Mouse (Mus musculus) midbrain, embryonic 11.5 days (tissue): ENCODE results near the gene Soga3. TPM values are rescaled to one million over a fixed set of nuclear protein-coding genes. Genes with fewer than 3 reads are reported as not detected.

ENCODE experiments used
- ATAC-seq: fragments of 200-750 bp; cut with Nextera tagmentation; 2 replicates; pipeline ENCODE4 v1.8.0; 2017; ENCODE audit warnings: moderate TSS enrichment, moderate library complexity; ENCODE audit not compliant: low FRiP score
- DNase-seq: peaks from one replicate; pipeline ENCODE4 v3.0.0; 2015; ENCODE audit warnings: low spot score; ENCODE audit errors: missing footprints
- H3K27ac ChIP-seq: fragments of 300-500 bp; sonication (generic); 2 replicates; pipeline ENCODE4 v1.5.1; 2014; ENCODE audit warnings: low read depth, low read length
- H3K27me3 ChIP-seq: fragments of 300-500 bp; sonication (generic); 2 replicates; pipeline ENCODE4 v1.6.1; 2014; ENCODE audit warnings: mild to moderate bottlenecking, low read length, moderate library complexity, mixed read lengths; ENCODE audit not compliant: control insufficient read depth, insufficient read depth
- H3K36me3 ChIP-seq: fragments of 300-500 bp; sonication (generic); 2 replicates; pipeline ENCODE4 v1.6.1; 2014; ENCODE audit warnings: mild to moderate bottlenecking, low read length, moderate library complexity, mixed read lengths; ENCODE audit not compliant: control insufficient read depth, insufficient read depth
- H3K4me1 ChIP-seq: fragments of 300-500 bp; sonication (generic); 2 replicates; pipeline ENCODE4 v1.6.1; 2014; ENCODE audit warnings: low read length; ENCODE audit not compliant: control insufficient read depth, insufficient read depth
- H3K4me2 ChIP-seq: fragments of 300-500 bp; sonication (generic); 2 replicates; pipeline ENCODE4 v1.6.1; 2014; ENCODE audit warnings: mild to moderate bottlenecking, moderate library complexity
- H3K4me3 ChIP-seq: fragments of 300-500 bp; sonication (generic); 2 replicates; pipeline ENCODE4 v1.5.1; 2014; ENCODE audit warnings: low read depth, low read length
- H3K9ac ChIP-seq: fragments of 300-500 bp; sonication (generic); 2 replicates; pipeline ENCODE4 v1.6.1; 2014; ENCODE audit warnings: low read length
- H3K9me3 ChIP-seq: fragments of 300-500 bp; sonication (generic); 2 replicates; pipeline ENCODE4 v1.6.1; 2016; ENCODE audit warnings: low read length; ENCODE audit not compliant: control insufficient read depth
- WGBS: fragments of 180-500 bp; shearing (Covaris S2); extraction: QIAGEN DNeasy Blood & Tissue Kit; methylation state at CpG from one replicate; pipeline ENCODE4 v1.1.7; 2014; 5-methylcytosine and 5-hydroxymethylcytosine counted together
- polyA plus RNA-seq: library from polyadenylated mRNA; unstranded; fragments of >200 nt; fragmentation: Nextera tagmentation; extraction: Ambion mirVana; gene quantifications from 2 replicates; pipeline ENCODE4 v1.2.1, GENCODE M21; 2014

Gene Soga3
- polyA plus RNA-seq, 1 experiment from 2014 or later, result 35.0 TPM

DNA sequence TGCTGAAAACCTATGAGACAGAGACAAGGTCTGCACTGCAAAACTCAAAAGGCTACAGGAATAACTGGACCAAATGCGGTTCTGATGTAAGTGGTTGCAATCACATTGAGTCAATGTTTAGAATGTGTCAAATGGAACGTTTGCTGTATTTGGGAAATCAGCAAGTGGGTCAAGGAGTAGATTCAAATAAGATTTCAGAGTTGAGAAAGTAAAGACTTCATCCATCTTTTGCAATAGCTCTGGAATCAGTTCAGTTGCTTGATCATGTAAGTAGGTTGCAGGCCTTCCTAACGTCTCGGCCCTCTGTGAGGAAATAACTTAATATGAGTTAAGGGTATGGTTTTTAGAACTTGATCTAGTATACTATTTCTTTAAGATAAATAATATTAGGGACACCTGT, 81.7 kb downstream of the Soga3 start:
- whole genome bisulfite sequencing, result 90% methylated on average over 4 of the region's 4 CpGs
- H3K36me3 ChIP-seq, result peaks cover 14% of the 10 kb centered on the region; the same call in 1 of the 2 replicates
- ATAC-seq, result no peak

DNA sequence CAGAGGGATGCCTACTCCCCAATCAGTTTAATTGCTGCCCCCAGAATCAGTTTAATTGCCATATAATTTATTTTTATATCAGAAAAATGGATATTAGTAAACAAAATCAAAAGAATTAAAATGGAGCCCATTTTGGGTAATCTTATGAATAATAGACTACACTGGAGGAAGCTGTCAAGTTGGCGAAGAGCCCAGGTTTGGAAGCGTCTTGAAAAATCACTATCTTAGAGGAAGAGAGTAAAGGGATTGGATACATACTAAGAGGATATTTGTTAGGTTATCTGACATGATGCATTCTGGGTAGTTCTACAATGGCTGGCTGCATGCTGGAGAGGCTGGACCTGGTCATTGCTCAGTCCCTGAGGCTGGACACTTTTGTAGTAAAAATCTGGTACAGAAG, 87.6 kb downstream of the Soga3 start:
- 86% methylated on average over 2 of the region's 2 CpGs for WGBS
- no peak overlapping the region for H3K9ac ChIP-seq

More for the DNA sequence above, 81.7 kb downstream of the Soga3 start:
- no peak overlapping the region for H3K4me2 ChIP-seq
- H3K9ac ChIP-seq, result no peak overlapping the region
- H3K9me3 ChIP-seq, result no peaks in the 10 kb centered on the region
- no peak for DNase-seq
- no peak overlapping the region for H3K4me3 ChIP-seq
- no peak overlapping the region for H3K27ac ChIP-seq
- no peaks in the 10 kb centered on the region for H3K4me1 ChIP-seq
- no peaks in the 10 kb centered on the region for H3K27me3 ChIP-seq

More for the DNA sequence above, 87.6 kb downstream of the Soga3 start:
- Histone ChIP-seq H3K9me3 (no peaks in the 10 kb centered on the region), H3K4me2 (no peak overlapping the region), H3K36me3 (0 out of 2 replicates have a peak, but pooled peaks cover 2% of the 10 kb centered on the region), H3K27me3 (no peaks in the 10 kb centered on the region), H3K4me3 (no peak overlapping the region), H3K4me1 (no peaks in the 10 kb centered on the region), H3K27ac (no peak overlapping the region)
- DNase-seq, result no peak
- ATAC-seq, result no peak

Other genes starting within 250 kb of the Soga3 start
- gene 2310057J18Rik, start 157.5 kb upstream of the Soga3 start, polyA plus RNA-seq, result not detected in 2 replicates
- gene Gm49353, start 55.1 kb downstream of the Soga3 start, polyA plus RNA-seq, result 2.5 and 4.9 TPM in 2 replicates
- gene 9330159F19Rik, start 67.8 kb downstream of the Soga3 start, polyA plus RNA-seq, result 7.7 and 8.7 TPM in 2 replicates
- 27.7 and 30.8 TPM in 2 replicates for gene Echdc1, start 169.3 kb downstream of the Soga3 start, polyA plus RNA-seq
- 67.3 and 69.7 TPM in 2 replicates for gene Rnf146, start 218.6 kb downstream of the Soga3 start, polyA plus RNA-seq